Mouse (Mus musculus): ENCODE measurements at regions not wholly inside any gene's neighbourhood (a gene's known extent, or its start where the extent isn't known, plus 50 kb on each side); places are given as distances from the start of the nearest gene placed in this dataset.

DNA sequence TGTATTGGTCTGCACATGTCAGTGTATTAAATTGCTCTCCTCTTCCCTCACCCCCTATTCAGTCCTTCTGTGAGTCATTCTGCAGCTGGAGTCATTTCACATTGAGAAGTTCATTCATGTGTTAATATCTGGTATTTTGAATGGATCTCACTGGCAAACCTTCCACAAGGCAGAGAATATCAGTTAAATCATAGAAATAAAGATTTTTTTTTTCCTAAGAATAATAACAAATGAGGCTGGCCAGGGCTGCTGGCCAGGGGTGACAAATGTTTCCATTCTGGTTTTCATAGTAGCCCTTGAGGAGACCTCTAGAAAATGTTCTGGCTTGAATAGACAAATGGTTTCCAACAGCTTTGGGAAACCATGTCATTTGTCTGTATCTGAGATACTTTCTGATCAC, 124.8 kb downstream of the Cdca7 start:
- Histone ChIP-seq H3K9ac (ENCODE audit: insufficient read depth, low read depth, low read length, poor library complexity, severe bottlenecking) (no peak overlapping the region), H3K36me3 (ENCODE audit: control insufficient read depth, insufficient read depth, low read length, poor library complexity, severe bottlenecking) (no peaks in the 10 kb centered on the region), H3K4me3 (ENCODE audit: insufficient read depth in 1 of 2, low read depth in 1 of 2, low read length in 2 of 2, poor library complexity in 1 of 2, severe bottlenecking in 1 of 2) (no peak overlapping the region), H3K27ac (ENCODE audit: insufficient read depth, low read depth, low read length, poor library complexity, severe bottlenecking) (no peak overlapping the region), H3K4me1 (ENCODE audit: control insufficient read depth in 2 of 2, insufficient read depth in 2 of 2, low read length in 2 of 2, poor library complexity in 1 of 2) (no peaks in the 10 kb centered on the region), H3K9me3 (ENCODE audit: control insufficient read depth, insufficient read depth, low read depth, low read length) (no peaks in the 10 kb centered on the region)
- in situ Hi-C loops (cut with MboI; ENCODE audit: low sequenced_read_pairs in 2 of 2, unreplicated experiment in 2 of 2) = no loop called here
- no peak for TF ChIP-seq ZC3H11A (IDR thresholded peaks at IDR 0.05; ENCODE audit: borderline replicate concordance, low read depth, low read length)
- TF ChIP-seq ZNF384 (IDR thresholded peaks at IDR 0.05; ENCODE audit: low read depth, low read length) = no peak
- no peak for TF ChIP-seq CHD2 (IDR thresholded peaks at IDR 0.05; ENCODE audit: low read depth, low read length)
- TF ChIP-seq HCFC1 (IDR thresholded peaks at IDR 0.05; ENCODE audit: borderline replicate concordance, insufficient read depth, low read length) = no peak
- TF ChIP-seq MAFK (IDR thresholded peaks at IDR 0.05; ENCODE audit: insufficient read depth, low read depth, low read length) = no peak
- DNase-seq (ENCODE audit: low read depth, low spot score) = no peak

GRCm38 (mm10) chr2:72602152-72602551, 126.2 kb downstream of the Cdca7 start:
- in situ Hi-C loops (cut with MboI; ENCODE audit: low sequenced_read_pairs in 2 of 2, unreplicated experiment in 2 of 2) = no loop called here
- TF ChIP-seq MAFK (IDR thresholded peaks at IDR 0.05; ENCODE audit: insufficient read depth, low read depth, low read length) (no peak), ZNF384 (IDR thresholded peaks at IDR 0.05; ENCODE audit: low read depth, low read length) (no peak), ZC3H11A (IDR thresholded peaks at IDR 0.05; ENCODE audit: borderline replicate concordance, low read depth, low read length) (no peak), HCFC1 (IDR thresholded peaks at IDR 0.05; ENCODE audit: borderline replicate concordance, insufficient read depth, low read length) (no peak), CHD2 (IDR thresholded peaks at IDR 0.05; ENCODE audit: low read depth, low read length) (no peak)
- H3K4me1 ChIP-seq (ENCODE audit: control insufficient read depth in 2 of 2, insufficient read depth in 2 of 2, low read length in 2 of 2, poor library complexity in 1 of 2) = no peaks in the 10 kb centered on the region
- DNase-seq (ENCODE audit: low read depth, low spot score) = no peak
- H3K36me3 ChIP-seq (ENCODE audit: control insufficient read depth, insufficient read depth, low read length, poor library complexity, severe bottlenecking) = no peaks in the 10 kb centered on the region
- no peak overlapping the region for H3K4me3 ChIP-seq (ENCODE audit: insufficient read depth in 1 of 2, low read depth in 1 of 2, low read length in 2 of 2, poor library complexity in 1 of 2, severe bottlenecking in 1 of 2)
- no peak overlapping the region for H3K9ac ChIP-seq (ENCODE audit: insufficient read depth, low read depth, low read length, poor library complexity, severe bottlenecking)
- H3K9me3 ChIP-seq (ENCODE audit: control insufficient read depth, insufficient read depth, low read depth, low read length) = no peaks in the 10 kb centered on the region
- H3K27ac ChIP-seq (ENCODE audit: insufficient read depth, low read depth, low read length, poor library complexity, severe bottlenecking) = no peak overlapping the region

DNA sequence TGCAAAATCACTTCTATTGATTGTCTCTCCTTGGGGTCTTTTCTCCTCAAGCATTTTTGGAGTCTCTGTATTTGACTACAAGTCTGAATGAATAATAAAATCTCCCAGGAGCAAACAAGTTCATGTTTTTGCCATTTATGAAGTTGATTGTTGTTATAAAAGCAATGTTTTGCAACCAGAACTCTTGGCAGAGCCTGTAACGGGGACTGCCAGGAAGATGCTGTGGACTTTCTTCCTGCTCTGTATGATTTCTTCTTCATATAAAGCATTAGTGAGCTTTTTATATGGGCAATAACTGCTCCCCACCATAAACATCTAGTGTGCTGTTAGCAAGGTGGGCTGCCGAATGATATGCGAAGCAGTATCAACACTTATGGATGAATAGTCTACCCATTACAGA, 136.3 kb downstream of the Cdca7 start:
- no peaks in the 10 kb centered on the region for H3K9me3 ChIP-seq (ENCODE audit: control insufficient read depth, insufficient read depth, low read depth, low read length)
- no peaks in the 10 kb centered on the region for H3K4me1 ChIP-seq (ENCODE audit: control insufficient read depth in 2 of 2, insufficient read depth in 2 of 2, low read length in 2 of 2, poor library complexity in 1 of 2)
- in situ Hi-C loops (cut with MboI; ENCODE audit: low sequenced_read_pairs in 2 of 2, unreplicated experiment in 2 of 2) = no loop called here
- H3K4me3 ChIP-seq (ENCODE audit: insufficient read depth in 1 of 2, low read depth in 1 of 2, low read length in 2 of 2, poor library complexity in 1 of 2, severe bottlenecking in 1 of 2) = no peak overlapping the region
- H3K36me3 ChIP-seq (ENCODE audit: control insufficient read depth, insufficient read depth, low read length, poor library complexity, severe bottlenecking) = no peaks in the 10 kb centered on the region
- H3K9ac ChIP-seq (ENCODE audit: insufficient read depth, low read depth, low read length, poor library complexity, severe bottlenecking) = no peak overlapping the region
- DNase-seq (ENCODE audit: low read depth, low spot score) = no peak
- H3K27ac ChIP-seq (ENCODE audit: insufficient read depth, low read depth, low read length, poor library complexity, severe bottlenecking) = no peak overlapping the region
- TF ChIP-seq CHD2 (IDR thresholded peaks at IDR 0.05; ENCODE audit: low read depth, low read length) (no peak), MAFK (IDR thresholded peaks at IDR 0.05; ENCODE audit: insufficient read depth, low read depth, low read length) (no peak), ZC3H11A (IDR thresholded peaks at IDR 0.05; ENCODE audit: borderline replicate concordance, low read depth, low read length) (no peak), HCFC1 (IDR thresholded peaks at IDR 0.05; ENCODE audit: borderline replicate concordance, insufficient read depth, low read length) (no peak), ZNF384 (IDR thresholded peaks at IDR 0.05; ENCODE audit: low read depth, low read length) (no peak)

GRCm38 (mm10) chr2:72614256-72614655, 138.3 kb downstream of the Cdca7 start:
- H3K27ac ChIP-seq (ENCODE audit: insufficient read depth, low read depth, low read length, poor library complexity, severe bottlenecking) = no peak overlapping the region
- no peaks in the 10 kb centered on the region for H3K36me3 ChIP-seq (ENCODE audit: control insufficient read depth, insufficient read depth, low read length, poor library complexity, severe bottlenecking)
- H3K4me1 ChIP-seq (ENCODE audit: control insufficient read depth in 2 of 2, insufficient read depth in 2 of 2, low read length in 2 of 2, poor library complexity in 1 of 2) = no peaks in the 10 kb centered on the region
- H3K9ac ChIP-seq (ENCODE audit: insufficient read depth, low read depth, low read length, poor library complexity, severe bottlenecking) = no peak overlapping the region
- in situ Hi-C loops (cut with MboI; ENCODE audit: low sequenced_read_pairs in 2 of 2, unreplicated experiment in 2 of 2) = no loop called here
- no peak for DNase-seq (ENCODE audit: low read depth, low spot score)
- TF ChIP-seq ZNF384 (IDR thresholded peaks at IDR 0.05; ENCODE audit: low read depth, low read length) (no peak), CHD2 (IDR thresholded peaks at IDR 0.05; ENCODE audit: low read depth, low read length) (no peak), ZC3H11A (IDR thresholded peaks at IDR 0.05; ENCODE audit: borderline replicate concordance, low read depth, low read length) (no peak), HCFC1 (IDR thresholded peaks at IDR 0.05; ENCODE audit: borderline replicate concordance, insufficient read depth, low read length) (no peak), MAFK (IDR thresholded peaks at IDR 0.05; ENCODE audit: insufficient read depth, low read depth, low read length) (no peak)
- no peaks in the 10 kb centered on the region for H3K9me3 ChIP-seq (ENCODE audit: control insufficient read depth, insufficient read depth, low read depth, low read length)
- no peak overlapping the region for H3K4me3 ChIP-seq (ENCODE audit: insufficient read depth in 1 of 2, low read depth in 1 of 2, low read length in 2 of 2, poor library complexity in 1 of 2, severe bottlenecking in 1 of 2)

DNA sequence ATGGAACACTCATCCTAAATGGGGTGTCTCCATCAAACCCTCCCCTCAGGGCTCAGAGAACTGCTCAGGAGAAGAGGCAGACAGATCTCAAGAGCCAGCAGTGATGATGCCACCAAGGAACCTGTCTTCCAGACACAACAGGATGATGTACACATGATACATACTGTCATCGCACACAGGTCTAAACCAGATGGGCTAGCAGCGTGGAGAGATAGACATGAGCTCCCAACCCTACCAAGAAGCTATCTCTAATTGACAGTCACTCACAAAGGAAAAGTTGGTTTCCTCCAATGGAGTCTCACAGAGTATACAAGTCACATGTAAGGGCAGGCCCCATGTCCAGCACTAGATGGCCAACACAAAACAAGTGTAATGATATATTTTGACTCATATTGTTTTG, 139.9 kb downstream of the Cdca7 start:
- no peak for DNase-seq (ENCODE audit: low read depth, low spot score)
- TF ChIP-seq MAFK (IDR thresholded peaks at IDR 0.05; ENCODE audit: insufficient read depth, low read depth, low read length) (no peak), CHD2 (IDR thresholded peaks at IDR 0.05; ENCODE audit: low read depth, low read length) (no peak), HCFC1 (IDR thresholded peaks at IDR 0.05; ENCODE audit: borderline replicate concordance, insufficient read depth, low read length) (no peak), ZNF384 (IDR thresholded peaks at IDR 0.05; ENCODE audit: low read depth, low read length) (no peak), ZC3H11A (IDR thresholded peaks at IDR 0.05; ENCODE audit: borderline replicate concordance, low read depth, low read length) (no peak)
- Histone ChIP-seq H3K36me3 (ENCODE audit: control insufficient read depth, insufficient read depth, low read length, poor library complexity, severe bottlenecking) (no peaks in the 10 kb centered on the region), H3K27ac (ENCODE audit: insufficient read depth, low read depth, low read length, poor library complexity, severe bottlenecking) (no peak overlapping the region), H3K4me3 (ENCODE audit: insufficient read depth in 1 of 2, low read depth in 1 of 2, low read length in 2 of 2, poor library complexity in 1 of 2, severe bottlenecking in 1 of 2) (no peak overlapping the region), H3K4me1 (ENCODE audit: control insufficient read depth in 2 of 2, insufficient read depth in 2 of 2, low read length in 2 of 2, poor library complexity in 1 of 2) (peaks cover 4 to 7% of the 10 kb centered on the region in 2 experiments; a peak in 2 of 4 replicates), H3K9ac (ENCODE audit: insufficient read depth, low read depth, low read length, poor library complexity, severe bottlenecking) (no peak overlapping the region), H3K9me3 (ENCODE audit: control insufficient read depth, insufficient read depth, low read depth, low read length) (no peaks in the 10 kb centered on the region)
- in situ Hi-C loops (cut with MboI; ENCODE audit: low sequenced_read_pairs in 2 of 2, unreplicated experiment in 2 of 2) = no loop called here
